Mouse (Mus musculus): ENCODE data around the gene Spred3.

Spred3 gene

GRCm38 (mm10) chr7:29134230-29134629, 36.0 kb downstream of the Spred3 start:
- no peak for DNase-seq (ENCODE audit: low read depth, low spot score)

- DNase-seq (ENCODE audit: low read depth, low spot score) = peak; percentile 58
Observed at GRCm38 (mm10) chr7:29128725-29129124, 41.5 kb downstream of the Spred3 start.

GRCm38 (mm10) chr7:29126173-29126915, 43.9 kb downstream of the Spred3 start:
- peak; percentile 81 for DNase-seq (ENCODE audit: low read depth, low spot score)

DNA sequence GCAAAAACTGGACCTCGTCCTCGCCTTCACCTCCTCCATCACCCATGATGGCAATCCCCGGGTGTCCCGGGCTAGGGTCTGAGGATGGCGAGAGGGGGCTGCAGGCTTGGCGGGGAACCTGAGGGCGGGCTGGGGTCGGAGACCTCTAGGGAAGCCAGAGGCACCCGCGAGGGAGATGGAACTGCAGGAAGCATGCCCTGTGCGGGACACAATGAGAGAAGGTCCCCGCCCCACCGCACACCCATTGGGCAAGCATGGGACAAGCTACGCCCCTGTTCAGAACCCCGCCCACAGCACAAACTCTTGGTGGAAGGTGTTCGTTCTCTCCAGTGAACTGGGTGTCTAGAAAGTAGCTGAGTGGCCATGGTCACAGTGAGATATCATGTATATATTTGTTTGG, 45.2 kb downstream of the Spred3 start, which contains the start of gene Ryr1:
Gene Ryr1, minus strand, starts transcription at position 210 of the 400 bp plus-strand sequence.
- DNase-seq (ENCODE audit: low read depth, low spot score) = peak; percentile 56

GRCm38 (mm10) chr7:29123531-29124358, 46.5 kb downstream of the Spred3 start:
- DNase-seq (ENCODE audit: low read depth, low spot score) = no peak

GRCm38 (mm10) chr7:29122821-29123220, 47.4 kb downstream of the Spred3 start:
- DNase-seq (ENCODE audit: low read depth, low spot score) = no peak

GRCm38 (mm10) chr7:29119526-29119925, 50.7 kb downstream of the Spred3 start:
- DNase-seq (ENCODE audit: low read depth, low spot score) = no peak

- DNase-seq (ENCODE audit: low read depth, low spot score) = no peak
Observed at GRCm38 (mm10) chr7:29118142-29118851, 51.9 kb downstream of the Spred3 start.

- DNase-seq (ENCODE audit: low read depth, low spot score) = no peak
Observed at GRCm38 (mm10) chr7:29108992-29109955, 60.9 kb downstream of the Spred3 start.
